Mouse (Mus musculus) T-helper 1 cell (primary cell): ENCODE measurements around the gene Ackr3.

Experiments used
- in situ Hi-C: fragments of 300-600 bp; cut with MboI, MseI; formaldehyde crosslinking; loops from one replicate; pipeline ENCODE4 v1.15.1; 2025; ENCODE audit warnings: high pct_unique_total_duplicates

Ackr3 gene

GRCm38 (mm10) chr1:90203341-90203740 is 439 bp upstream of the Ackr3 start:
- in situ Hi-C loops, result no loop called here

DNA sequence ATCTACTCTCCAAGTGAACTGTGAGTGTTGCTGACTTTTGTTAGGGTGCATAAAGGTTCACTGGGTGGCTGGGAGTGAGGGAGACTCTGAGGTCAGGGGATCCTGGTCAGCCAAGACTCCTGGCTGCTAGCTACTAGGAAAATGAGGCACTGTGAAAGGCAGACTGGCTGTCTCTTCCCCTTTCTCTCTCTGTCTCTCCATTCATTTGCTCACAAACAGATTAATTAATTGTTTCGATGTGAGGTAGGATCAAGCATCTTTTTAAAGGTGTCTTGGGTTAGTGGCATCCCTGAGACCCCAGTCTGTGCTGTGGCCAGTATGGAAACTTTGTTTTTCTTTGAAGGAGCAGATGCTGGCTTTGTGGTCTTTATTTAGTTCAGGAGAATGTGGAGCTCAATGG is 1.0 kb downstream of the Ackr3 start:
- in situ Hi-C loops, result no loop called here

DNA sequence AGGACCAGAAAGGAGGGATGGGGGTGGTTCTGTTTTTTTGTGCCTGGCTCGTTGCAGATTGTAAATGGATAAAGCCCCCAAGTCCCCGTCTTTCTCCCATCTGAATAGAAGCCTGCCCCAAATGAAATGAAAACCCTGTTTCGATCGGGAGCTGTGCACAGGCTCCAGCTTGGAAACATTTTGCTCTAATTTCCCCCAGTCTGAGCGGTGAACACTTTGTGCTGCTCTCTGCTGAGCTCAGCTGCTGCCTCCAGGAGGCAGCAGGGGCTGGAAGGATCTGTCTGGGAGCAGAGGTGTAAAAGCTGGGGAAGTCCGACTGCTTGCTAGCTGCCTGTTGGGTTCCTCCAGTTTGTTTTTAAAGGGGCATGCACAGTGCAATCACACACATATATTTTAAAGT is 1.4 kb downstream of the Ackr3 start:
- in situ Hi-C loops, result no loop called here

- in situ Hi-C loops, result no loop called here
These were observed 2.9 kb downstream of the Ackr3 start for GRCm38 (mm10) chr1:90206684-90207083.

GRCm38 (mm10) chr1:90207279-90207678 is 3.5 kb downstream of the Ackr3 start:
- in situ Hi-C loops, result no loop called here

- in situ Hi-C loops, result no loop called here
These were observed 4.1 kb downstream of the Ackr3 start for GRCm38 (mm10) chr1:90207739-90208502.

DNA sequence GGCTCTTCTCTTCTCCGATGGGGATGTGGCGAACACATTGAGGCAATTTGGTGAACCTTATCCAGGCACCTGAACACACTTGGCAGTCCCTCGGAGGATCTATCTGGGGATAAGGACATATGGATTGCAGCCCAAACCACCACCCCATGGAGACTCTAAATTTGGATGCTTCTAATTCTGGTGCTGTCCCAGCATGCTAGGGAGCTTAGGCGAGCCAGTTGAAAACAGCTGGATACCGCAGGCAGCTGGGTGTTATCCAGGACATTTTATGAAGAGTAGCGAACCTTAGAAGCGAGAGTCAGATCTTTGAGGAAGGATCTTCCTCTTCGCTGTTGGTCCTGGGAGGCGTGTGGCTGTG is 4.7 kb downstream of the Ackr3 start:
- in situ Hi-C loops, result no loop called here

DNA sequence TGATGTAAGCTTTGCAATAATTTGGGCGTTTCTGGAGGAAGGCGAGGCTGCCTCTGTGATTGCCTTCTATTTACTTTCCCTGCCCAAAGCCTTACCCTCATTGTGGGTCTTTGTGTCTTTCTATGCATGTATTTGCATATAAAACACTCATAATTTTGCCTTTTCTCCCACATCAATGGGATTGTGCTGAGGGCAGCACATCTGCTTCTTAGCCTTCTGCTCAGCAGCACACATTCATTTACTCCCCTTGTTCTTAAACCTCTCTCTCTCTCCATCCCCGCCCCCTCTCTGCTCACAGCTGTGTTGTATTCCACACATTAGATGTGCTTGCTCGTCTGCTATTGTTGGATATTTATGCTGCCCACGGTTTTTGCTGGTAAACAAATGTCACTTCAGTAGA is 5.3 kb downstream of the Ackr3 start:
- in situ Hi-C loops, result no loop called here

DNA sequence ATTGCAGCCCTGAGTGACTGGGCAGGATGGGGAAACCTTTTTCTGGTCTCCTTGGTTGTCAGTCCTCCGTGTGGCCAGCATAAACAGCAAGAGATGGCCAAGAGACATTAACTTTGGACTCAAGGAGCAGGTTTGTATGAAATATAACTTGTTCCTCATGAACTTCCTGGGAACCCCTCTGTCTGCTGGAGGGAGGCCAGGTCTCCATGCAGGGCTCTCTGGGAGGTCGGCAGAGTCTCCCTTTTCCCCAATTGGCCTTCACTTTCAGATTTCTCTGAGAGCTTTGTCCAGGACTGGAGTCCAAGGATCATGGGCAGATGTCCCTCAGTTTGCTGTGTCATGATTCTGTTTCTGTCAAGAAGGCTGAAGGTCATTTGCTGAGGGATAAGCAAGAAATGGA is 6.0 kb downstream of the Ackr3 start:
- in situ Hi-C loops, result no loop called here

- in situ Hi-C loops, result no loop called here
These were observed 6.6 kb downstream of the Ackr3 start for GRCm38 (mm10) chr1:90210346-90210745.

GRCm38 (mm10) chr1:90210761-90211160 is 7.0 kb downstream of the Ackr3 start:
- in situ Hi-C loops, result no loop called here

DNA sequence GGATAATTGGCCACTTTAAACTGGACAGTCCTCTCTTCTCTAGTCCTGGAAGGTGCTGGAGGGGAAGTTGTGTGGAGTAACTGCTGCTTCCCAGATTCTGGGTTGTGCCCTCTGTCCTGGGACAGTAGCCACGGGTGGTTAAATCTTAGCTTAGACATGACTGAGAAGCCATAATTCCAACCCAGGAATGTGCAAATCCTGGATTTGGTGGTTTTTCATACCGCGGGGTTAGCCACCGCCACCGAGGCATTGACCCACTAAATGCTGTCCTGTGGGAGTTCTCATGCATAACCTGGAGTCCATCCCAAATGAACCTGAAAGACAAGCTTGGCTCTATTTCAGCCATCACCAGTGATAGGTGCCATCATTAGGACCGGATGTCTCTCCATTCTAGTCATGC is 8.6 kb downstream of the Ackr3 start:
- in situ Hi-C loops, result no loop called here

DNA sequence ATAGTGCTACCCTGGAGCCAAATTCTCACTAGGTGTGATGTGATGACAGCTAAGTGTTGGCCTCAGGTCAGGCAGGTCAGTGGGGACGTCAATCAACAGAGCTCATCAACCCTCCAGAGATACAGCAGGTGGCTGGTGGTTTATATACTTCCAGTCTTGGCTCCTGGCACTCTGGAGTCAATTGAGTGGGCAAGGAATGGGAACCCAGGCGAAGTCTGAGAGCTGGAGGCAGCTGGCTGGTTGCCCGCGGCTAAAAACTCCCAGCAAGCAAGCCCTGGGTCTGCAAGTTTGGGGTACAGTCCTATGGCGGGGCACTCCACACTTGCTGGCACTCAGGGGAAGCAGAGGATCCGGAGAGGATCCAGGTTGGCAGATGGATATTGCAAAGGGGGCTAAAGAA is 9.1 kb downstream of the Ackr3 start:
- in situ Hi-C loops, result no loop called here

DNA sequence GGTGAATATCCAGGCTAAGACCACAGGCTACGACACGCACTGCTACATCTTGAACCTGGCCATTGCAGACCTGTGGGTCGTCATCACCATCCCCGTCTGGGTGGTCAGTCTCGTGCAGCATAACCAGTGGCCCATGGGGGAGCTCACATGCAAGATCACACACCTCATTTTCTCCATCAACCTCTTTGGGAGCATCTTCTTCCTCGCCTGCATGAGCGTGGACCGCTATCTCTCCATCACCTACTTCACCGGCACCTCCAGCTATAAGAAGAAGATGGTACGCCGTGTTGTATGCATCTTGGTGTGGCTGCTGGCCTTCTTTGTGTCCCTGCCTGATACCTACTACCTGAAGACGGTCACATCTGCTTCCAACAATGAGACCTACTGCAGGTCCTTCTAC is 10.2 kb downstream of the Ackr3 start:
- in situ Hi-C loops, result no loop called here

- in situ Hi-C loops, result no loop called here
These were observed 11.1 kb downstream of the Ackr3 start for GRCm38 (mm10) chr1:90214926-90215325.

- in situ Hi-C loops, result no loop called here
These were observed 12.1 kb downstream of the Ackr3 start for GRCm38 (mm10) chr1:90215881-90216280.

DNA sequence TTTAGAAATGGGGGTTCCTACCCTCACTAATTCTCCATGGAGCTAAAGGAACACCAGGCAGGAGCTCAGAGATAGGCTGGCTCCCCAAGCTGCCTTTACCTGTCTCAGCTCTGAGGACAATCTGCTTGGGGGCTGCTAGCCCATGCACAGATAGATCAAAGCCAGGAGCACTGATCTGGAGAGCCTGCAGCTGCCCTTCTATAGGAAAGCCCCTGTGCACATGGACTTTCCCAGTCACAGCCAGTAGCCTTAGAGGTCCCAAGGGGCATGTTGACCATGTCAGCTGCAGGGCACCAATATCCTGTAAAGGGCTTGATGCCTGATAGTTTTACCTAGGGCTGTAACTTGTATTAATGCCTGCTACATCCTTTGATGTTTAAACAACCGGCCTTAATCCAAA is 12.6 kb downstream of the Ackr3 start:
- in situ Hi-C loops, result no loop called here

GRCm38 (mm10) chr1:90220280-90220679 is 16.5 kb downstream of the Ackr3 start:
- in situ Hi-C loops, result no loop called here

GRCm38 (mm10) chr1:90220844-90221243 is 17.1 kb downstream of the Ackr3 start:
- in situ Hi-C loops, result no loop called here

DNA sequence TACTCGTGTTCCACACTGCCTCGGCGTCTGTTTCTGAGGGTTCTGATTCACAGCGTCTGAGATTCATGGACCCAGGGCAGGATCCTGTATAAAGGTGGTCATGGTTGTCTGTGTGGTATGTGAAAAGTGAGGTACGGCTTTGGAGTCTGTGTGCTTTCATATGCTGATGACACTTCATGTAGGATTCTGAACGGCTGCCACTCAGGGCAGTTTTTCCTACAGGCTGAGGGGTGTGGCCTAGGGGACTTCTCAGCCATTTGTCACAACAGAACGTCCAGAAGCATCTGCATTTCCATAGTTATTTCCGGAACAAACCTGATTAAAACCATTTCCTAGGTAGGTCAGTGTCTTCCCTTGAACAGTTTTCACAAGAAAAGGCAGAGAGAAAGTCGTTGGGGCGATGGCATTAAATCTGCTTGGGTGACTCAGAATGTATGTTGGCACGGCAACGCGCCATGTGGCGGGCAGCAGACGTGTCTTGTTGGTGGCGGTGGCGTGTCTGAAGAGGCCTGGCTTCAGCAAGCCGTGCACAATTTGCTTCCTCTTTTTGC is 18.1 kb downstream of the Ackr3 start:
- in situ Hi-C loops, result no loop called here

DNA sequence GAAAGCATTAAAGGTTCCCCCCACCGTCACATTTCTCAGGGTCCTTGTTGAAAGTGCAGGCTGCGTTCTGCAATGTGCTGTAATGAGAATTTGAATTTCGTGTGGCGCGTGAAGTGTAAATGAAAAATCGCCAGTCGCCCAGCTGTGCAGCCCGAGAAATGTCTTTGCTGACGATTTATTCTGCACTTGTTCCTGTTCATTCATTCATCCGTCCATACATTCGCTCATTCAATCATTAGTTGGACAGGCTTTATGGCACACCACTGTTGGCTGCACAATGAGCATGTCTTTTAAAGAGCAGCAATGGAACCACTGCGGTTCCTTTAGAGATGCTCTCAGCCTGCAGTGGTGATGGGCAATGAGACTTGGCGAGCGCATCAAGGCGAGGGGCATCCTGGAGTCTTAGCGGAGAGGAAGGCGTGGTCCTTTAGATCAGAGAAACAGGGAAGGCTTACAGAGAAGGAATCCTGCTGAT is 18.7 kb downstream of the Ackr3 start:
- in situ Hi-C loops, result no loop called here

DNA sequence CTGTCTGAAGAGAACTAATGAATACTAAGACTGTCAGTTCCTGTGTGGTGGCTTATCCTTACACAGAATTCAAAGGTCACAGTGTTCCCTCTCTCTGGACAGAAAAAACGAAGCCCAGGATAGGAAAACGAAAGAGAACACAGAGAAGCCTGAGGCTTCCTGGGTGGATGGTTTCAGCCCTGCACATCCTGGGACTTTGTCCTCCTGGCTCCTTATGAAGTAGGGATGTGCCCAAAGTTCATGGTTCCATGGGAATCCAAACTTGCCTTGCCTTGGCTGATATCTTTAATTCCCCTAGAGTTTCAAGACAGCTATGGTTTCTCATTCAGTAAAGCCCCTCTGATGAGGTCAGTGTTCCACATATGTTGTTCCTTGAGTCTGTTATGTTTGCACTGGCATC is 19.2 kb downstream of the Ackr3 start:
- in situ Hi-C loops, result no loop called here

GRCm38 (mm10) chr1:90225603-90226254 is 21.9 kb downstream of the Ackr3 start:
- in situ Hi-C loops, result no loop called here
